Mouse (Mus musculus) bone marrow, adult 2 months (tissue): Measurements from ENCODE around the gene Nrp2.

Experiments
- CTCF ChIP-seq: fragments of 200-500 bp; IDR thresholded peaks from 2 replicates; pipeline ENCODE4 v1.5.1; 2011; ENCODE audit warnings: low read length, control low read depth; ENCODE audit not compliant: control insufficient read depth, insufficient read depth
- POLR2A ChIP-seq: fragments of 200-500 bp; IDR thresholded peaks from 2 replicates; pipeline ENCODE4 v1.6.1; 2011; ENCODE audit warnings: low read depth, mild to moderate bottlenecking, control low read depth, low read length, borderline replicate concordance; ENCODE audit not compliant: control insufficient read depth

GRCm38 (mm10) chr1:62734420-62734931 is 31.4 kb downstream of the Nrp2 start:
- no peak for TF ChIP-seq CTCF
- TF ChIP-seq POLR2A = no peak
